Mouse (Mus musculus): Measurements from ENCODE around the gene Spout1. TPM values are rescaled to one million over a fixed set of nuclear protein-coding genes. Genes with fewer than 3 reads are reported as not detected.

Spout1 gene
- polyA plus RNA-seq, 1 experiment, result 50.7 TPM

DNA sequence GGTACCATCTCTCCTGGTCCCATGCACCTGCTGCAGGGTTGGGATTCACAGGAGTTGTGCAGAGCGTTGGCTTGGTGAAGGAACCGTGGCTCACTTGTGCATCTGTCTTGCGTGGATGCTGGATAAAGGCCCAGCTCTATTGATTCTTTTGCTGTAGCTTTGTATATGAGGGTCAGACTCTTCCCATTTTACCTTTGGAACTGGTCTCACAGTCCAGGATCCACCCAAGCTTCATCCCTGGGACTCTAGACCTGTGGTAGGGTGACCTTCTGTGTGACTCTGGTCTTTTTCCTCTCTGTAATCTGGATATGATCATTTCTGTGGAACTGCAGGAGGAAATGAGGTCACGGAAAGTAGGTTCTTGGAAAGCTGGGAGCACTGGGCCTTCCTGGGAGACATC is 33.8 kb downstream of the Spout1 start:
- no peak for TF ChIP-seq GATA1 (IDR thresholded peaks at IDR 0.05; ENCODE audit: low read length)

DNA sequence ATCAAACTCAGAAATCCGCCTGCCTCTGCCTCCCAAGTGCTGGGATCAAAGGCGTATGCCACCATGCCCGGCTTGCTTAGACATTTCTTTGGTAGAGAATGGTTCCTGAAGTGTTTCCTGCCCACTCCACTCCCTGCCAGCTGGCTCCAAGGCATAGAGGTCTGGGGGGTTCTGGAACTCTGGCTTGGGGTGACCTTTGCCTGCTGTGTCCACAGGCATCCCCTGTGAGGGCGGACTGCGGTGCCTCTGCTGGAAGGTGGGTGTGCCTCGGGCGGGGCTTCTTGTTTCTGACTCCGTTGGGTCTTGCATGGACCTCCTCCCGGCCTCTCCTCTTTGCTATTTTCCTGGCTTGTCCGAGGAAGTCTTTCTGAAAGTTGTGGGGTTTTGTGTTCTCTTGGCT is 41.8 kb downstream of the Spout1 start:
- no peak for TF ChIP-seq GATA1 (IDR thresholded peaks at IDR 0.05; ENCODE audit: low read length)

- TF ChIP-seq GATA1 (IDR thresholded peaks at IDR 0.05; ENCODE audit: low read length), result no peak
Observed at GRCm38 (mm10) chr2:30134928-30135620, 43.2 kb downstream of the Spout1 start.

- no peak for TF ChIP-seq GATA1 (IDR thresholded peaks at IDR 0.05; ENCODE audit: low read length)
Observed at GRCm38 (mm10) chr2:30134378-30134711, 43.9 kb downstream of the Spout1 start.

GRCm38 (mm10) chr2:30133613-30134377 is 44.5 kb downstream of the Spout1 start, which contains the start of gene Tbc1d13:
Gene Tbc1d13 (plus strand): TSS chr2:30133746.
- no peak for TF ChIP-seq GATA1 (IDR thresholded peaks at IDR 0.05; ENCODE audit: low read length)

DNA sequence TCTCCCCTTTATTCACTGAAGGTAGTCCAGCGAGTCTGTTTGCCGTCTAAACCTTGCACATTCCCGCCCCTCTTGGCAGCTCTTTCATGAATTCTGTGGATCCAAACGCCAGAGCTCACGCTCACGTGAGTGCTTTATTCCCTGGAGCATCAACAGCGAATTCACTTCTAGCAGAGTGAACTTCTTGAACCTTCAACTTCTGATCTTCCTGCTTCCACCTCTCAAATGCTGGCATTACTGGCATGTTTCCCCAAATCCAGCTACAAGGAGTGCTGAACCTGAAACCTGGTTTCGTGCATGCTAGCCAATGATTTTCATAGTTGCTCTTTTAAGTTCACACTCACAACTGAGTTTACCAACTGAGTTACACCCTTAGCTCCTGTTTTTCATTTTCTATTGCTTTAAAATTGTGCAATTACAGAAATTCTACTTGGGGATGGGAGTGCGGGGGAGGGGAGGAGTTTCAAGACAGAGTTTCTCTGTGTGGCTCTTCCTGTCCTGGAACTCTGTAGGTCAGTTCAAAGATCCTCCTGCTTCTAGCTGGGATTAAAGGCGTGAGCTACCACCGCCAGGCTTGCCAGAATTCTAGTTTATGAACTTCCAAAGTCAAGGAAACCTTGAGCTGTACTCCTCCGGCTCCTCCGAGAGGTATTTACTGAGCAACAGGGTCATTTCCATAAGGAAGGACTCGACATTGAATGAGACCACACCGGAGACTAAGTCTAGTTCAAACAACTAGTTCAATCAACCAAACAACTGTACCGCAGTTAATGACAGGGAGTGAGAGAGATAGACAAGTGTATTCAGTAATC is 45.3 kb downstream of the Spout1 start:
- TF ChIP-seq GATA1 (IDR thresholded peaks at IDR 0.05; ENCODE audit: low read length), result no peak

GRCm38 (mm10) chr2:30130156-30130555 is 48.1 kb downstream of the Spout1 start:
- no peak for TF ChIP-seq GATA1 (IDR thresholded peaks at IDR 0.05; ENCODE audit: low read length)

GRCm38 (mm10) chr2:30128789-30129188 is 49.5 kb downstream of the Spout1 start:
- TF ChIP-seq GATA1 (IDR thresholded peaks at IDR 0.05; ENCODE audit: low read length), result no peak

DNA sequence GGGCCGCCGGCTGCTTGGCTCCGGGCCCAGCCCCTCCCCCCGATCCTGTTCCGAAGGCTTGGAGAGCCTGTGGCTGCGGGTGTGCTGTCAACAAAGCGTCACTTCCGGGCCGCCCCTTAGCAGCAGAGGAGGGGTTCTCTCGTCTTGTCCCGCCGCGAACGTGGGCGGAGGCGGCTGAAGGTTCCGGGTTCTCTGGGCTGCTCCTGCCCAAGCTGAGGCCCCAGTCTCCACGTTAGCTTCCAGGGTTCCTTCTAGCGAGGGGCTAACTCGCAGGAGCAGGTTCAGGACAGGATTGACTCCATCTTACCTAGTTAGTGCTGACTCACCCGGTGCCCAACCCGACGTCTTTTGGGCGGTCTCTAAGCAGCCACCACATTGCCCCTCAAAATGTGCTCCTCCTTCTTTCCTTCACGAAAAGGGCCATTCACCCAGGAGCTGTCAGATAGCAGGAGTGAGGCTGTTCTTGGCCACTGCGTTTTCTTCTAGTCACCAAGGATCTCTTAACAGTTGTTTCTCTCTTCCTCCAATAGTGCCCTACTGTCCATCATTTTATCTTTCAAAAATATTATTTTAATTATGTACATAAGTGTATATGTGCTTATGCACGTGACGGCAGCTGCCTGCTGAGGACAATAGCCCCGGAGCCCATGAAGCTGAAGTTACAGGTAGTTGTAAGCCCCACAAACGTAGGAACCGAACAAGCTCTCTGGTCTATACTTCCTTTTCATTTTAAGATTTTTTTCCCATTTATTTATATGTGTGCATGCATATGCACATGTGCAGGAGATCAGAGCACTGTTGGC is 53.6 kb downstream of the Spout1 start, which contains the start of gene Zer1:
TSS of gene Zer1 (minus strand) at position 114 of the 803 bp plus-strand sequence.
- no peak for TF ChIP-seq GATA1 (IDR thresholded peaks at IDR 0.05; ENCODE audit: low read length)

- TF ChIP-seq GATA1 (IDR thresholded peaks at IDR 0.05; ENCODE audit: low read length), result no peak
Observed at GRCm38 (mm10) chr2:30123729-30124471, 54.4 kb downstream of the Spout1 start.

Other genes starting within 250 kb of the Spout1 start
- gene Gle1, start 243.0 kb downstream of the Spout1 start, polyA plus RNA-seq (2012), result 62.7 and 85.8 TPM in 2 replicates
- gene Sptan1, start 212.9 kb downstream of the Spout1 start, polyA plus RNA-seq (2012), result 3.4 and 4.7 TPM in 2 replicates
- 29.5 and 36.5 TPM in 2 replicates for gene Wdr34, start 129.6 kb downstream of the Spout1 start, polyA plus RNA-seq (2012)
- gene Set, start 121.1 kb downstream of the Spout1 start, polyA plus RNA-seq (2012), result 618 and 765 TPM in 2 replicates
- 26.9 and 29.7 TPM in 2 replicates for gene Pkn3, start 100.8 kb downstream of the Spout1 start, polyA plus RNA-seq (2012)
- gene Zdhhc12, start 84.8 kb downstream of the Spout1 start, polyA plus RNA-seq (2012), result 42.0 and 45.2 TPM in 2 replicates
- gene Zer1, start 53.9 kb downstream of the Spout1 start, polyA plus RNA-seq (2012), result 11.1 and 18.6 TPM in 2 replicates
- gene Tbc1d13, start 44.7 kb downstream of the Spout1 start, polyA plus RNA-seq (2012), result 26.0 and 27.7 TPM in 2 replicates
- gene Endog, start 7.0 kb downstream of the Spout1 start, polyA plus RNA-seq (2012), result 53.8 and 67.9 TPM in 2 replicates
- 4.8 and 16.9 TPM in 2 replicates for gene Kyat1, start 27.4 kb upstream of the Spout1 start, polyA plus RNA-seq (2012)
- gene Lrrc8a, start 59.3 kb upstream of the Spout1 start, polyA plus RNA-seq (2012), result 3.8 and 6.4 TPM in 2 replicates
- 0.53 and 2.0 TPM in 2 replicates for gene Gm28035, start 62.1 kb upstream of the Spout1 start, polyA plus RNA-seq (2012)
- 0.10 and 0.15 TPM in 2 replicates for gene Phyhd1, start 87.7 kb upstream of the Spout1 start, polyA plus RNA-seq (2012)
- gene Gm28038, start 102.6 kb upstream of the Spout1 start, polyA plus RNA-seq (2012), result not detected in 2 replicates
- gene Dolk, start 107.9 kb upstream of the Spout1 start, polyA plus RNA-seq (2012), result 5.8 and 8.4 TPM in 2 replicates
- 108 and 109 TPM in 2 replicates for gene Nup188, start 107.9 kb upstream of the Spout1 start, polyA plus RNA-seq (2012)
- 38.7 and 40.7 TPM in 2 replicates for gene Sh3glb2, start 180.9 kb upstream of the Spout1 start, polyA plus RNA-seq (2012)
- 16.3 and 17.9 TPM in 2 replicates for gene Miga2, start 185.8 kb upstream of the Spout1 start, polyA plus RNA-seq (2012)
- 24.4 and 31.5 TPM in 2 replicates for gene Dolpp1, start 213.8 kb upstream of the Spout1 start, polyA plus RNA-seq (2012)
- gene Crat, start 237.4 kb upstream of the Spout1 start, polyA plus RNA-seq (2012), result 35.7 and 40.4 TPM in 2 replicates
- gene Ptpa, start 237.6 kb upstream of the Spout1 start, polyA plus RNA-seq (2012), result 1,075 and 1,193 TPM in 2 replicates